Mouse (Mus musculus) embryonic fibroblast, embryonic 13.5 days (primary cell): ENCODE results near the gene Palb2.

Source experiments
- CTCF ChIP-seq: IDR thresholded peaks from 2 replicates; pipeline ENCODE4 v1.5.1; 2011; ENCODE audit warnings: mild to moderate bottlenecking, control low read depth, low read length, moderate library complexity, borderline replicate concordance; ENCODE audit not compliant: insufficient read depth
- POLR2A ChIP-seq: IDR thresholded peaks from 2 replicates; pipeline ENCODE4 v1.6.1; 2011; ENCODE audit warnings: low read depth, mild to moderate bottlenecking, control low read depth, low read length, moderate library complexity

- no peak for TF ChIP-seq CTCF
- TF ChIP-seq POLR2A: no peak
Observed at GRCm38 (mm10) chr7:122126946-122127345, 5.8 kb downstream of the Palb2 start.
